Mouse (Mus musculus) testis, adult 2 months (tissue): ENCODE results near the gene Scel.

Experiments
- CTCF ChIP-seq: fragments of 200-500 bp; IDR thresholded peaks from 2 replicates; pipeline ENCODE4 v1.5.1; 2012; ENCODE audit warnings: low read depth, mild to moderate bottlenecking, inconsistent platforms, low read length, moderate library complexity; ENCODE audit not compliant: control insufficient read depth, insufficient read depth, insufficient replicate concordance
- POLR2A ChIP-seq: fragments of 200-500 bp; IDR thresholded peaks from 2 replicates; pipeline ENCODE4 v1.6.1; 2012; ENCODE audit warnings: low read depth, mild to moderate bottlenecking, inconsistent platforms, low read length, moderate library complexity; ENCODE audit not compliant: control insufficient read depth

- TF ChIP-seq POLR2A (no peak), CTCF (no peak)
These were observed 16.7 kb downstream of the Scel start for GRCm38 (mm10) chr14:103529733-103530367.
